ENCODE assay signal across 8 mouse cellular contexts in genomic region chr5:21139505-21139904, GRCm38 (mm10). TPM values are rescaled to one million over a fixed set of nuclear protein-coding genes. Genes with fewer than 3 reads are reported as not detected.
DNase-seq lines count a peak whose midpoint lies in the region; ATAC-seq and TF ChIP-seq lines count a peak whose summit lies in the region.

No protein-coding gene starts in this region.

- peak; percentile 23 to 34 for DNase-seq in cerebellum, adult 18-20 months
- peak; percentile 58 for DNase-seq in gastrocnemius, postnatal 10 days
- DNase-seq in kidney, postnatal 10 days: peak; percentile 58
- peak; percentile 60 for DNase-seq in lung, adult 2 months
- DNase-seq in right cerebral cortex, postnatal 36 days (ENCODE audit: low spot score in 2 of 2): peak; percentile 62 to 69

- peak; percentile 84 for ATAC-seq in hindbrain, embryonic 15.5 days (ENCODE audit: low FRiP score, low read depth)
- no peak for ATAC-seq in hindbrain, embryonic 12.5 days (ENCODE audit: low FRiP score)
- no peak for ATAC-seq in megakaryocyte, adult 5-6 weeks (ENCODE audit: poor library complexity, severe bottlenecking)

- H3K4me2 ChIP-seq in hindbrain, embryonic 15.5 days: peak overlapping the region; percentile 25
- no peak overlapping the region for H3K4me2 ChIP-seq in hindbrain, embryonic 12.5 days (replicated peaks)

- TF ChIP-seq POLR2A in lung, adult 2 months (IDR thresholded peaks at IDR 0.05; ENCODE audit: borderline replicate concordance, extremely low read depth, low read depth, low read length): no peak

- no peak for TF ChIP-seq CTCF in lung, adult 2 months (IDR thresholded peaks at IDR 0.05; ENCODE audit: insufficient read depth, low read length)

- no peaks in the 10 kb centered on the region for H3K9me3 ChIP-seq in hindbrain, embryonic 15.5 days
- H3K9me3 ChIP-seq in hindbrain, embryonic 12.5 days (replicated peaks): no peaks in the 10 kb centered on the region

- WGBS in hindbrain, embryonic 15.5 days: 38% methylated on average over 9 of the region's 9 CpGs
- WGBS in hindbrain, embryonic 12.5 days: 73% methylated on average over 9 of the region's 9 CpGs
- 22% methylated on average over 9 of the region's 9 CpGs for whole genome bisulfite sequencing in lung, adult 2 months

- H3K9ac ChIP-seq in hindbrain, embryonic 15.5 days: no peak overlapping the region
- H3K9ac ChIP-seq in hindbrain, embryonic 12.5 days: no peak overlapping the region

- no peaks in the 10 kb centered on the region for H3K36me3 ChIP-seq in hindbrain, embryonic 15.5 days
- no peaks in the 10 kb centered on the region for H3K36me3 ChIP-seq in hindbrain, embryonic 12.5 days

- no peak overlapping the region for H3K27ac ChIP-seq in hindbrain, embryonic 15.5 days (replicated peaks)
- no peak overlapping the region for H3K27ac ChIP-seq in hindbrain, embryonic 12.5 days

- H3K4me1 ChIP-seq in hindbrain, embryonic 15.5 days (replicated peaks): peaks cover 7% of the 10 kb centered on the region; the same call in 1 of the 2 replicates
- peaks cover 2% of the 10 kb centered on the region; the same call in 1 of the 2 replicates for H3K4me1 ChIP-seq in hindbrain, embryonic 12.5 days
- 0 out of 2 replicates have a peak, but pooled peaks cover 2% of the 10 kb centered on the region for H3K4me1 ChIP-seq in lung, adult 2 months (ENCODE audit: control insufficient read depth, insufficient read depth, low read length)

- no peak overlapping the region for H3K4me3 ChIP-seq in hindbrain, embryonic 15.5 days
- no peak overlapping the region for H3K4me3 ChIP-seq in hindbrain, embryonic 12.5 days
- H3K4me3 ChIP-seq in lung, adult 2 months (replicated peaks; ENCODE audit: extremely low read depth, low read depth, low read length): no peak overlapping the region

- H3K27me3 ChIP-seq in hindbrain, embryonic 15.5 days: no peaks in the 10 kb centered on the region
- H3K27me3 ChIP-seq in hindbrain, embryonic 12.5 days: no peaks in the 10 kb centered on the region

RNA-seq across cellular contexts. Expression of gene Gsap, which starts 46.5 kb away (rescaled TPM):
- polyA plus RNA-seq in hindbrain, embryonic 15.5 days (2015; fragmentation: Nextera tagmentation; extraction: Ambion mirVana): 12.4 and 14.0 TPM in 2 replicates
- 3.8 and 4.0 TPM in 2 replicates for polyA plus RNA-seq in hindbrain, embryonic 12.5 days (2016; fragmentation: Nextera tagmentation; extraction: Ambion mirVana)
- total RNA-seq in gastrocnemius, postnatal 10 days (2021): 1 to 10 TPM; 3.5 to 5.9 TPM
- polyA plus RNA-seq in lung, adult 2 months (2012; rRNA removed): 18.4 and 25.7 TPM in 2 replicates
- 38.0 and 40.0 TPM in 2 replicates for total RNA-seq in megakaryocyte, adult 5-6 weeks (2015)
- total RNA-seq in megakaryocyte, adult 5-6 weeks (2017): 41.5 and 45.3 TPM in 2 replicates
